Mouse (Mus musculus): ENCODE results near the gene E2f2.

Gene E2f2

DNA sequence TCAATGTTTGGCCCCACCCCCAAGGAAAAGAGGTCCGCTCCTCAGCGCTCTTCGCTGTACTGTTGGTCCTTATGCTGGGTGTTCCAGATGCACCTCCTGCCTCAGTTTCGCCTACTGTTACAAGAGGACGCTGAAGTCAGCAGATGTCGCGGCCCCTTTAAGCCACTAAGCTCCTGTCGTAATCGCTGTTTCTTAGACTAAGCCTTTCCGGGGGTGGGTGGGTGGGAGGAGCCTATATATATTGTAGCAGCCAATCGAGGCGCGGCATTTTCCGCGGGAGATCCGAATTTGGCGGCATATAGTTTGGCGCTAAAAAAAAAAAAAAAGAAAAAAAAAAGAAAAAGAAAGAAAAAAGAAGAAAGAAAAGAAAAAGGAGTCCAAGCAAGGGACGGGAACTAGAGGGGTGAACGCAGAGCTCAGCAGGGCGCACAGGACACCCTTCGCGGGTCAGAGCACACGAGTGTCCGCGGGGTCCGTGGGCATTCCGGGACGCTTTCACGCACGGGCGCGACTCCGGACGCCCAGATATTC, at the start of gene E2f2:
Gene E2f2 (plus strand): TSS at position 384 of the 531 bp plus-strand sequence.
- in situ Hi-C loops (cut with MboI; ENCODE audit: low sequenced_read_pairs): no loop called here

DNA sequence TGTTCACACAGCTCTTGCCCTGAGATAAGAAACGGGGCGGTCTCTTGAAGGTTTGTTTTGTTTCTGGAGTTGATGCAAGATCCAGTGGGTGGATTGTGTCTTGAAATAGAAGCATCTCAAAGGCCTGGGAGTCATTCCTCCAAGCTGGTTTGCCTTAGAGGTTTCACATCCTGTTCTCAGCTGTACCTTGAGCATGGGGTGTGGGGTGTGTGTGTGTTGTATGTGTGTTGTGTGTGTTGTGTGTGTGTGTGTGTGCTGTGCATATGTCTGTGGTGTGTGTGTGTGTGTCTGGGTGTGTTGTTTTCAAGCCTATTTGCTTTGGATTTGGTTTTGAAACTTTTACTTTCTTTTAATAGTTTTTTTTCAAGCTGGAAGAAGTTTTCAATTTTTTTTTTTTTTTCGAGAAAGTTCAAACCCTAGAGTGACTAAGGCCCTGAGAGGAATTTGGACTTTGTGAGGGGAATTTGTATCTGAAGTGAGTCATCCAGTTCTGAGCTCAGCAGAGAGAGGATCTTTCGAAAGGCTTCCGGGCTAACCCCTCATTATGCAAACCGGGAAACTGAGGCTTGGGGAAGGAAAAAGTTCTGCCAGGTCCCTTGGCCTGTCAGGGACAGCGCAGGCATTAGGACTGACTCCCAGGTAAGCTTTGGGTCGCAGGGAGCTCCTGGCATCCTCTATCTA, 48.9 kb upstream of the E2f2 start:
- in situ Hi-C loops (cut with MboI; ENCODE audit: low sequenced_read_pairs): no loop called here

DNA sequence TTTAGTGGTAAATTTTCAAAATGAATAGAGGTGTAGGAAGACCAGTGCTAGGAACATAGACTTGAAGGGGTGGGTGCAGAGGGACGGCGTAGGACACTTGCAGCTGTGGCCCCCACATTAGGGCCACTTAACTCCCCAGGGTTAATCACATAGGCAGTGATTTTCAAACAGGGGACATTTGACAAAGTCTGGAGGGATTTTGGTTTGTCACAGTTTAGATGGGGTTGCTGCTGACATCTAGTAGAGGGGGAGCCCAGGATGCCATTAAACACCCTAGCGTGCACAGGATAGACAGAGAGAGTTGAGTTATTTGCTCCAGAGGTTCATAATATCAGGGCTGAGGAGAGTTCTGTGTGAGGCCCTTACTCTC, 48.4 kb upstream of the E2f2 start:
- in situ Hi-C loops (cut with MboI; ENCODE audit: low sequenced_read_pairs): no loop called here

DNA sequence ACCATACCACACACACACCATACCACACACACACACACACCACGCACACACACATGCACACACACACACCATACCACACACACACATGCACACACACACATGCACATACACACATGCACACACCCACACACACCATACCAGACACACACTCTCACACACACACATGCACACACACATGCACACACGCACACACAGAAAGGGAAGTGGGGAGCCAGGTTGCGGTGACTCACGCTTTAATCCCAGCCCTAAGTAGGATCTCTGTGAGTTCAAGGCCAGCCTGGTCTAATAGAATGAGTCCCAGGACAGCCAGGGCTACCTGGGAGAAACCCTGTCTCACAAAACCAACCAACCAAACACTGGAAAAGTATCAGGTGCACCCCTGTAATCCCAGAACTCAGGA, 47.6 kb upstream of the E2f2 start:
- in situ Hi-C loops (cut with MboI; ENCODE audit: low sequenced_read_pairs): no loop called here

DNA sequence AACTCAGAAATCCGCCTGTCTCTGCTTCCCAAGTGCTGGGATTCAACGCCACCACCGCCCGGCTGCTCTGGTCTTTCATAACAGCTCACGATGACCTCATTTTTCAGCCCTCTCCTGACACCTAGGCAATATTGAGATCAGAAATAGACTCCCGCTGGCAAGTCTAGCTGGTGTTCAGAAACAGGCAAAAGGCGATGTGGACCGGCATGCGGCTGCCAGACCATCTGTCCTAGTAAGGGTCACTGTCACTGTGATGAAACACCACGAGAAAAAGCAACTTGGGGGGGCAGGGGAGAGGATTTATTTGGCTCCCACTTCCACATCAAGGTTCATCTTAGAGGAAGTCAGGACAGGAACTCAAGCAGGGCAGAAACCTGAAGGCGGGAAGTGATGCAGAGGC, 46.7 kb upstream of the E2f2 start:
- in situ Hi-C loops (cut with MboI; ENCODE audit: low sequenced_read_pairs): no loop called here

DNA sequence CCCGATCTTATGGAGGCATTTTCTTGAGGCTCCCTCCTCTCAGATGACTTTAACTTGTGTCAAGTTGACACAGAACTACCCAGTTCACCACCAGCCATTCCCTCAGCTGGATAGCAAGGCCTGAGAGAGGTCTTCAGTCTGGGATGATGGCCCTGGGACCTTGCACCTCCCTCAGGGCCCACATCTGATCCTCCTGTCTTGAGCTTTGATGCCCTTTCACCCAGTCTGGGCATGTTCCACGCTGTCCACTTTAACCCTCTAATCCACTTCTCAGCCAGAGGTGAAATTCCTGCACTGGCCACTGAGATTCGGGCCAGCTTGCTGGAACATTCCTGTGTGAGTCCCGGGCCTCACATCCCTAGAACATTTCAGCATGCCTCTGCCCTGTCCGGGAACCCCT, 46.2 kb upstream of the E2f2 start:
- in situ Hi-C loops (cut with MboI; ENCODE audit: low sequenced_read_pairs): no loop called here

DNA sequence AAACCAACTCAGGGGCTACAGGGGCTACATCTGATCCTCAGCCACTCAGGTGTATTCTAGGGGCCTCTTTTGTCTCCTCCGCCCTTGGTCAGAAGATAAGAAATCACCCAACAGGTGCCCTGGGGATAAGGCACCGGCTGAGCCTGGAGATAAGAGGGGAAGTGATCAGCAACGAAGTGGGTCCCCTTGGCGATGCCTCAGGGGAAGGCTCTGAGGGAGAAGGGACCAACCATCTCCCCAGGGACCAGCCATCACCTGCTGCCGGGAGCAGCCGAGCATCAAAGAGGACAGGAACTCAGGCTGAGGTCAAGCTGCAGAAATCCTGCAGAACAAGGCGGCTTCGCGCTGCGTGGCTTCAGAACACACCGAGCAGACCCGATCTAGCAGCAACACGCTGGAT, 44.5 kb upstream of the E2f2 start:
- in situ Hi-C loops (cut with MboI; ENCODE audit: low sequenced_read_pairs): no loop called here

DNA sequence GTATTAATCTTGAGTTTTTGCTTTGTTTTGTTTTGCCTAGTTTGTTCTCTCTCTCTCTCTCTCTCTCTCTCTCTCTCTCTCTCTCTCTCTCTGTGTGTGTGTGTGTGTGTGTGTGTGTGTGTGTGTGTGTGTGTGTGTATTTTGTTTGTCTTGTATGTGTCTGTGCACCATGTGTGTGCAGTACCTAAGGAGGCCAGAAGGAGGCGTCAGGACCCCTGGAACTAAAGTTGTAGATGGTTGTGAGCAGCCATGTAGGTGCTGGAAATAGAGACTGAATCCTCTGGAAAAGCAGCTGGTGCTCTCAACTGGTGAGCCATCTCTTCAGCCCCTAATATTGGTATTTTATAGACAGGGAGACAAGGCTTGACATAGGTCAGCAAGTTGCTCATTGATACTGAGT, 42.4 kb upstream of the E2f2 start:
- in situ Hi-C loops (cut with MboI; ENCODE audit: low sequenced_read_pairs): no loop called here

DNA sequence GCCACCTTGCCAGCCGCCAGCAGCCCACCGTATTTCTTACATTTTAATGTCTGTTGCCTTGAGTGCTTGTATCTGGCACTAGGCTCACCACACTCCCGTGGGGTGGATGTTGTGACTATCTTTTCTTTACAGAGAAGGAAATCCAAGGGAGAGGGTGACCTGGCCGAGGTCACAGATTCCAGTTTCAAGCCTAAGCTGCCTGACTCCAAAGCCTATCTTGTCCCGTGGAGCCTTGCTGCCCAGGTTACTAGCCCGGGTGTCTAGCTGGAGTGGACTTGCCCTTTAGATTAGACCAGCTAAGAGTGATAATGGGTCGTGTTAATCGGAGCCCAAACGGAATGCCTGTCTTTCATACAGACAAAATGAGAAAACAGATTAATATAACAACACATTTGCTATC, 38.4 kb upstream of the E2f2 start:
- in situ Hi-C loops (cut with MboI; ENCODE audit: low sequenced_read_pairs): no loop called here

DNA sequence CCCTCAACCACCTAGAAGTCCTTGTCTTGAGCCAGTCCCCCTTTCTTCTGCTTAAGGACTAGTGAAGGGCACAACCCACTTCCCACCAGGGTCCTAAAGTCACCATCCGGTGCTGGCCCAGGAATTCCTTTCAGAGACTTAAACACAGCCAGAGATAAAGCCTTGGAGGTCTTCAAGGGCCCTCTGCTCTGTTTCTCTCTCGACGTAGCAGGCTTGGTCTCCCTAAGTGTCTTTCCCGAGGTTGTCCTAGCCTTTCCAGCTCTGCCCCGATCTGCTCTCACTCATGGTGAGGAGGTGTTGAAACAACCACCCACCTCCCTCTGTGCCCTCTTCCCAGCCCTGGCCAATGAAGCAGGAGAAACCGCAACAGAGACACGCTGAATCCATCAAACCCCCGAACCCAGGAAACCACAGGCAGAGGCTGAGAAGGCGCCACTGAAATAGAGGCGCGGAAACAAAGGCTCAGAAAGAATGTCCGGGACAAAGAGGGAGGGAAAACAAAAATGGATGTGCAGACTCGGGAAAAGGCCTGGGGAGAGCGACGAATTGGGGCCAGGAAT, 37.7 kb upstream of the E2f2 start:
- in situ Hi-C loops (cut with MboI; ENCODE audit: low sequenced_read_pairs): no loop called here

DNA sequence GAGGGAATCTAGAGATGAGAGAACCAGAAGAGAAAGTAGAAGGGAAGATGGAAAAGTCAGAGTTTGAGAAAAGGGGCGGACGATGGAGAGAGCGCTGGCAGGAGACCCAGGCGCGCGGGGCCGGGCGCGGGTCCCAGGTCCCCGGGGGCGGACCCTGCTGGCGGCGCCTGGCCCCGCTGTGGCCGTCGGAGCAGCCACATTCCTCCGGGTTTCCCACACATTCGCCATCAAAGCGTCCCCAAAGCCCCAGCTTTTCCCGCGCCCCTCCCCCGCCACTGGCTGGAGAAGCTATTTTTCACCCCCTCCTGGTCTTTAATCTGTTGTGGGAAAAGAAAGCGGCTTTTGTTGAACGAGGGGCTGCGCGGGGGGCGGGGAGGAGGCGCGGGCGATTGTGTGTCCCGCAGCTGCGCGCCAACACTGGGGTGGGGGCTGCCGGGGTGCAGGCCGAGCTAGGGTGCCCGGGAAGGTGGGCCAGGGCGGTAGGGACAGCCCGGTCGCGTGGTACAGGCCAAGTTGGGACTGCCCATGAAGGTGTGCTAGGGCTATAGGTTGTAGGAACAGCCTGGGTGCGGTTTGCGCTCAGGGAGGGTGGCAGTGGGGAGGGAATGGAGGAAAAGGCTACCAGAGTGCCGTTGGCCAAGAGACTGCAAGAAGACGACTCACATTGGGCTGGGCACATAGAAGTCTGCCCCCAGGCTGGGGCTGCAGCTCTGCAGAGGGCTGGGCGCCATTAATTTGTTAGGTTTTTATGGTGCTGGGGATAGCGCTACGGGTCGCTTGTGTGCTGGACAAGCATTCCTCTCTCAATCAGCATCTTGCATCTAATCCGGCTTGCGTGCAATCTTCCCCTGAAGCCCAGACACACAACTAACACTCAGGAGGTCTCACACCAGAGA, 37.0 kb upstream of the E2f2 start:
- in situ Hi-C loops (cut with MboI; ENCODE audit: low sequenced_read_pairs): no loop called here

DNA sequence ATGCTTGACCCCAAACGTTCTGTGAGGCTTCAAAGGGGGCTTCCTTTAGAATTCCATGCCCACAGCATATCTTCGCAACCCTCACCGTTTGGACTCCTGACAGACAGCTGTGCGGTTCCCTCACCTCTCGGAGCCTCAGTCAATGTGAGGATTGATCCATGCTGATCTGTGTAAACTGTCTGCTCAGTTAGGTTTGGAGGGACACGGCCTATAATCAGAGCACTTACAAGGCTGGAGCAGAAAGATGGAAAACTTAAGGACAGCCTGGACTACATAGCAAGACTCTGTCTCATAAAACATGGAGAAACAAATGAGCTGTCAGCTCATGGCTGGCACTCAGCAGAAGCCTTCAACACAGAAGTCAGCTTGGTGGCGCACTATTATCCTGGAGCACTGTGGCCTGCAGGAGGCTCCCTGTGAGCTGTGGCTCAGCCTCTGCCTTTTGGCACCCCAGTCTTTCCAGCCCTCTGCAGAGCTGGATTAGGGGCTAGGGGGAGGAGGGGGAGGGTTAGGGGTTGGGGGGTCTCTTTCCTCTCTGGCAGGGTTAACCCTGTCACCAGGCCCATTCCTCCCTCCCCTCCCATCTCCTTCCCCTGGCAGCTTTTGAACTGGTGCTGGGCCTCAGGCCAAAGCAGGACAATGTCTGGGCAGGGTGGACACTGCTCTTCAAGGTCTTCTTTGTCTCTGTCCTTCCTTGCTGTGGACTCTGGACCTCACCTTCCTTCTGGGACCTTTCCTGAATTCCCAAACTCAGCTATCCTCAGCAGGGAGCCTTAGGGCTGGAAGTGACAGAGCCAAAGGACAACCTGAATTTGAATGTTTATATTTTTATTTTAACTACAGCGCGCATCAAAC, 36.1 kb upstream of the E2f2 start:
- in situ Hi-C loops (cut with MboI; ENCODE audit: low sequenced_read_pairs): no loop called here

DNA sequence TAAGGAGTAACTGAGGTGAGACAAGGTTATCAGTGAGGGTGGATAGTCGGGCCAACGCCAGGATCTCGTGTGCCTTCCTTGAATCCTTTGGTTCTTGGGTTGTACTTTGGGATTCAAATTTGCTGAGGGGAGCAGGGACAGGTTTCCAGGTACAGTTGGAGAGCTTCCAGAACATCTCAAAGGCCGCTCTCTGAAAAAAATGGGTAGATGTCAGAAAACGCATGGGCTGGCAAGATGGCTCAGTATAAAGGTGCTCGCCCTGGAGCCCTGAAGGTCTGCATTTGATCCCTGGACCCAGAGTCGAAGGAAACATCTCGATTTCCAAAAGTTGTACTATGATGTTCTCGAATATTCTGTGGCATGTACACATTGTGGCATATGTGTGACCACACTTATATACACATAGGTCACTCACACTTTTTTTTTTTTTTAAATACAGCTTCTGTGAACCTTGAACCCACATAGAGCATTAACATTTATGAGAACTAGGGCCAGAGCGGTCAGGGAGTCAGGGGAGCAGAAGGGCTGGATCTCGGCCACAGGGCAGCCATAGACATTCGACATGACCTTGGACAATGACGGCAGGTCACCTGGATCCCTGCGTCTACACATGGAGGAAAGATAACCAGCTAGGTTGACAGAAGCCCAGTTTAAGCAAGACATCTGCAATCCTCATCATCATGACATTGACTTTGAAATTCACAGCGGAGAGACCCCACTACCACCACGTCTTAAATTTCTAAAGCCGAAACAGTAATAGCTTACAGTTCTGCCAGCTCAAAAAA, 32.7 kb upstream of the E2f2 start:
- in situ Hi-C loops (cut with MboI; ENCODE audit: low sequenced_read_pairs): no loop called here

DNA sequence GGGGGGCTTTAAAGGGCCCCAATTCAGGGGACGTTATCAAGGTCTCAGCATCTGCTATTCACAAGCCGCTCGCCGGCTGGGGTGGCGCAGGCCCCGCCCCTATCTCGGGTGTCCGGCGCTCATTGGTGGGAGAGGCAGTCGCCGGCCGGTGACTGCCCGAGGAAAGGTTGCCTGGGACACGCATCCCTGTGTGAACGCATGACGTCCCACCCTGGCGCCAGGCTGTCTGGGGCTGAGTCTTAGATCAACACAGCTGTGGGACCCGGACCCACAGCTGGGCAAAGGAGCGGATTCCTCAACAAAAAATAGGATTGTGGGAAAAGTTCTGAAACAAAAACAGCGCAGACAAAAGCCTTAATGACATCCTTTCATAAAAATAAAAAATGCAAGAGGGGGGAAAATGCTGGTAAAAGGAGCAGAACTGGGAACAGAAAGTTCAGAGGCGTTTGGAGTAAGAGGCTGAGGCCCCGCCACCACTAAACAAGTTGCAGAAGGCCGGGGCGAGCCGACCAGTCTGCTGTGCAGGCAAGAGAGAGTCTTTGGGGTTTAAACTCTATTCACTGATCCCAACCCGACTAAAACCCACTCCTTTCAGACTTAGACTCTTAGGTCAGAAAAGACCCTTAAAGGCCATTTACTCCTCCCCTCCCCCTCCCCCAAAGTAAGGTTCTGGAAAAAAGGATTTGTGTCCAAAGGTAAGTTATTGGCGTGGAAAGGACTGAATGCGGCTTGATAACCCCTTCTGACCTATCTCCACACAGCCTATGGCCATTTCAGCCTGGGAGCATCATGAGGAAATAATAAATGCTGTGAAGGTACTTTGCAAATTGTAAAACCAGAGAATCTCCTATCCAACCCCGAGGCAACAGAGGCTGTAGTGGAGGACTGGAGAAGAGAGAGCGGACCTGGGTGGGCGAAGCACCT, 31.6 kb upstream of the E2f2 start:
- in situ Hi-C loops (cut with MboI; ENCODE audit: low sequenced_read_pairs): no loop called here

DNA sequence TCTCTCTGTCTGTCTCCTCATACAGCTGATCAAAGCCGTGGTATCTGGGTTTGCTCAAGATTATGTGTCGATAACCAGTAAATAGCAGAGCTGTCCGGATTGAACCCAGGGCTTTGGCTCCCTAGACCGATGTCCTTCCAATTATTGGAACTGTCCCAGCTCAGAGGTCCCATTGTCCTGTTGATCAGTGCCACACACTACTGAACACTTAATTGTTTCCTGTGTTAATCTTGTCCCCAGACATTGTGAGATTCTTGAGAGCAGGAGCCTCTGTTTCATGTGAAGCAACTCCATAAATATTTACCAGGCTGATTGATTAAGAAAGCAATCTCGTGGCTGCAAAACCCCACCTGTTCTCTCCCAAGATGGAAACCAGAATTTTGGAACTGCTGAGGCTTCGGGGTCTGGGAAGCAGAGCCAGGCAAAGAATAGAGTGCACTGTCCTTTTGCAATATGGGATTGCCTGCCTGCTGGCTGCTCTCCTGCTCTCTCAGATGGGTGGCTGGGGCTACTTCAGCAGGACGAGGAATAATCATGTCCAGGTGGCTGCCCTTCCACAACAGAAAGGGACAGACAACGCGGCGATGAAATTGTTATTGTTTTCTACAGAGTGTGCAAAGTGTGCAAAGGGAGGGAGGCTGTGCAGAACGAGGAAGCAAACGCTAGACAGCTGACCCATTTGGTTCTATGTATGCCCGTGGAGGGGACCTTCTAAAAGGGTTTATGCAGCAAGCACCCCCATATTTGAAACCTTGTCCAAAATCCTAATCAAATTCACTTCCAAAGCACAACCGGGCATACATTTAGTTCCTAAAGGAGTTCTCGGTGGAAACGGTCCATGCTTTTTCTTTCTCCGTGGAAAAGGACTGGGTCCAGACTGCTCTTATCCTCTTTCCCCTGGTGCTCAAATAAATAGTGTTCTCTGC, 29.7 kb upstream of the E2f2 start:
- in situ Hi-C loops (cut with MboI; ENCODE audit: low sequenced_read_pairs): no loop called here

DNA sequence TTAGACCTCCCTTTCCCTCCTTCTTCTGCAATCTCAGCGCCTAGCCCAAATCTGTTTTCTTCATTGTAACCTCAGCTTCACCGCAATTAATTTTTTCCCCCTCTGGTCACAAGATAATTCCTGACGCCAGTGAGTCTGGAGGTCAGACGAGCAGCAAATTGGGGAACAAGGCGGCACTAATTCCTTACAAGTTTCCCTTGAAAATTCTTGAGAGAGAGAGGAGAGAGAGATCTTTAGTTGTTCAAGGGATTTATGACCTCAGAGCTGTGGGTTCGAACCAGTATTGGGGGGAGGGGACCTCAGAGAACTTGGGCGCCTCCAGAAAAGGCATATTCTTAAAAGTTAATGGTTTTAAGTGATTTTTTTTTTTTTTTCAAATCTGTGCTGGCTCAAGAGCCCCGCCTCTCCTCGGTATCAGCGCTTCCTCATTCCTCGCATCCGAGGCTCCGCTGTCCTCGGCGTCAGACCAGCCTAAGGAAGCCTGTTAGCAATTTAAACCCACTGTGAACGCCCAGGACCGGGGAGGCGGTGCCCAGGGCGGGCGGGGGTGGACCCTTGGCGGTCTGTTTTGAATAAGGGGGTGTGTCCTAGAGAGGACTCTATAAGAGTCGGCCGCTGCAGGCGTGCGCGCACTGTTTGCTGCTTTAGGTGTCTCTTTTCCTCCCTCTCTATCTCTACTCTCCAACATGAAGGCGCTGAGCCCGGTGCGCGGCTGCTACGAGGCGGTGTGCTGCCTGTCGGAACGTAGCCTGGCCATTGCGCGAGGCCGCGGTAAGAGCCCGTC, 28.8 kb upstream of the E2f2 start, which contains the start of gene Id3:
Gene Id3 (plus strand): TSS at position 305 of the 784 bp plus-strand sequence.
- in situ Hi-C loops (cut with MboI; ENCODE audit: low sequenced_read_pairs): no loop called here

Measured in CH12F3 (cell line).